Mouse (Mus musculus) MN1 (cell line): ENCODE data around the gene Chd6.

Experiments
- DNase-seq: peaks from one replicate; pipeline ENCODE4 v3.0.0-alpha.2; 2016; ENCODE audit warnings: low spot score

Chd6 gene

DNA sequence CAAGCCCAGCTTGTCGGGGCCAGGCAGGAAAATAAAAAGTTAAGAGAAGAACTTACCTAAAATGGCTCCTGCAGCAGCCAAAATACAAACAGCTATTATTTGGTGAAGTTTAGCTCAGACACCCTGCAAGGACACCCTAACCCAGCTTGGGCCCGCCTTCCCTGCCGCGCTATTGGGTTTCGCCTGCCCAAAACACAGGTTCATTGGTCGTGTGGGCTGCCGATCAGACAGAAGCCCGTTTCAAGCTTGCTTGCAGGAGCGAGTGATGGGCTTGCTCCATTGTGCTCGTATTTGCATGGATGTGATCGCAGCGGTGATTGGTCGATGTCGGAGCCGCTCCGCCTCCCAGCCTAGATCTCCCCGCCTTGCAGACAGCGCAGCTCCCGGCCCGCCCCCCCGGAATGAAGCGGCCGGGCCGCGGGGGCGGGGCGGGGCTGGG is at the start of gene Chd6:
TSS of gene Chd6 (minus strand) at position 143 of the 439 bp plus-strand sequence.
- DNase-seq, result peak; percentile 99

DNA sequence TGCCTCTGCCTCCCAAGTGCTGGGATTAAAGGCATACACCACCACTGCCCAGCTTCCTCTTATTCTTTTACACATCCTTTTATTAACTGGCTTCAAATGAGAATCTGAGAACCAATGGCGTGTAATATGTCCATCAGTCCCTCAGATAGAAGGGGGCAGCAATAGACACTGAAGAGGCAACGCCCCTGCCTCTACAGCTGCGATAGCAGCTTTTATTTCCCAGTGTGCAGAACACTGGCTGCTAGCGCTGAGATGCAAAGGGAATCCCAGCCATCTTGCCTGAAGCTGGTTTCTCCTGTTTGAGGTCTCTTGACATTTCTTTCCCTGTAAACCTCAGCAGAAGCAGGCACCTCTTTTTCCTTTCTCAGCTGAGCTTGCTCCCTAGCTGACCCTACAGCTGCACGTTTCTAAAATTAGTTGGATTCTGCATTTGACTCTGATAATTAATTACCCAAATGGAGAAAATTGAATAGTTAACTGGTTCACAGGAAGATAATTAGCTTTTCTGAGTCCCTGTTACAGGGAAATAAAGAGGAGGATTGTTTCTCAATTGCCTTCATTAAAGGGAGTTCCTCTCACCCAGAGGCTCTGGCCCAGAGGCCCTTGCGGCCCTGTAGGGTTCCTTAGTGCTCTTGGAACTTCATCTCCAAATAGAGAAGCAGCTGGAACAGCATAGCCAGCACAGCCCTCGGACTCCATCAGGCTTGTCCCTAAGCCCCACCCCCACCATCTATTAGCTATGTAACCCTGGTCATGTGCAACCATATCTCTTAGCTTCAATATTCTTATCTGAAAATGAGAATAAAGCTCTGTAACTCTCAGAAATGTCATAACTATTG is 41.3 kb upstream of the Chd6 start:
- DNase-seq, result no peak

DNA sequence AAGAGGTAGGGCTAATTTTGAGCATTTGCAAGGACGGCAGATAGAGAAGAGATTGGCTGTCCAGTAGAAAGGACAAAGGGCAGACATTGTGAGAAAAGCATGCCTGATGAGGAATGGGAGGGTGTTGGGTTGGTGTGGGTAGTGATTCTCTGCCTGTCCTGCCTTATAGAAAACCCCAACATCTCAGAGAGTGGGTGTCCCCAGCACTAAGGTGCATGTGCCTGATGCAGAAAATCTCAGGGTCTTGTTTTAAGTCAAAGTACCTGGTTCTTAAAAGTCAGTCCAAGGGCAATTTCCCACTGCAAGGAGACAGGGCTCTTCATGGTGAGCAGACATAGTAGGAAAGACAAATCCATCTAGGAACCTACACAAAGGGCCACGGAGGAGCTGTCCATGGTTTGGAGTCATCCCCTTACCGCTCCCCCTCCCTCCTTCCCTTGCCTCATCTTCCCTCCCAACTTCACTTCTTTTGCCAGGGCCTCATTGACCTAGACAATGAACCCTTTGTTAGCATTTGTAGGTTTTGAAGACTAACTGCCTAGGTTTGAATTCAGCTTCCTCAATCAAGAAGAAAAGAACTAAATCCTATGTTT is 39.6 kb upstream of the Chd6 start:
- no peak for DNase-seq

DNA sequence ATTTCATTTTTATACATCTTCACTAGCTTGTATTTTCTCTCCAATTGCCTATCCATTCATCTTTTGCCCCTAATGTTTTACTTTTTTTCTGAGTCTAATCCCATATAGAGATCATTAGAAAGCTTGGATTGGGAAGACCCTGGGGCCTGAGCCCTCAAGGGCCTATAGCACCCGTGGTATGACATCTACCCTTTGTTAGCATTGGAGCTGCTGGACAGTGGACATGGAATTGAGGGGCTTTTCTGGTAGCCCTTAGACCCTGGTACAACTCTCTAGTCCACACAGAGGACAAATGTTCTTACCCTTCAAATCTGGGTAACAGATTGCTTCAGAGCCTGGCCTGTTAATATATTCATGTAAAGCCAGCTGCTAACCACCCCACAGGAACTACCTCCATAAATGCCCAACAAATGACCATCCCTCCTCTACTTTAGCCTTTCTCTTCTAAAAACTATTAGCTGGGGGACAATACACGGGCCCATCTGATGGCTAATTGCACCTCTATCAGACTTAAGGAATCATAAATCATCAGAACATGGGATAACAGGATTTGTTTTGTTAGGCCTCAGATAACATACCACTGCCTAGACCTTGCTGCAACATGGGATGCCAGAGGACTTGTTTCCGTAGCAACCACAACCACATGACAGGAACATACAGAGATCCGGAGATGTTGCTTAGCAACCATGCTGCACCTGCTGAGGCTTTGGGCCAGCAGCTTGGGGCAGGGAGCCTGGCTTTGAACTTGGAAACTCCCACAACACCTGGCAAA is 39.0 kb upstream of the Chd6 start:
- no peak for DNase-seq

DNA sequence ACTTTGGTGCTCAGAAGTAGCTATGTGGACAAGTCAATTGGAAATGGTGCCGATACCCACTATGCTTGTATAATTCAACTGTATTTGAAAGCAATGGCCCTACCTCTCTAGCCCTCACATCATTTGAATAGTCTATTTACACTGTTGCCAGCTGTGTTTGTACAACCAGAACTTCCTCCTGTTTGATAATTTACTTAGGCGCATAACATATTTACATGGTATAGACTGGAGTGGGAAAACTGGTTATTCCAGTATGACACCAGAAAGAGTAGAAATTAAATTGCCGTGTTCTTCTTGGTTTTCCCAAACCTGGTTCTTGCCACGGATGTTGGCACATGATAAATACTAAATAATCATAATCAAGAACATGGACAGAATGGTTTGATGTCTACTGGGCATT is 35.9 kb upstream of the Chd6 start:
- no peak for DNase-seq

DNA sequence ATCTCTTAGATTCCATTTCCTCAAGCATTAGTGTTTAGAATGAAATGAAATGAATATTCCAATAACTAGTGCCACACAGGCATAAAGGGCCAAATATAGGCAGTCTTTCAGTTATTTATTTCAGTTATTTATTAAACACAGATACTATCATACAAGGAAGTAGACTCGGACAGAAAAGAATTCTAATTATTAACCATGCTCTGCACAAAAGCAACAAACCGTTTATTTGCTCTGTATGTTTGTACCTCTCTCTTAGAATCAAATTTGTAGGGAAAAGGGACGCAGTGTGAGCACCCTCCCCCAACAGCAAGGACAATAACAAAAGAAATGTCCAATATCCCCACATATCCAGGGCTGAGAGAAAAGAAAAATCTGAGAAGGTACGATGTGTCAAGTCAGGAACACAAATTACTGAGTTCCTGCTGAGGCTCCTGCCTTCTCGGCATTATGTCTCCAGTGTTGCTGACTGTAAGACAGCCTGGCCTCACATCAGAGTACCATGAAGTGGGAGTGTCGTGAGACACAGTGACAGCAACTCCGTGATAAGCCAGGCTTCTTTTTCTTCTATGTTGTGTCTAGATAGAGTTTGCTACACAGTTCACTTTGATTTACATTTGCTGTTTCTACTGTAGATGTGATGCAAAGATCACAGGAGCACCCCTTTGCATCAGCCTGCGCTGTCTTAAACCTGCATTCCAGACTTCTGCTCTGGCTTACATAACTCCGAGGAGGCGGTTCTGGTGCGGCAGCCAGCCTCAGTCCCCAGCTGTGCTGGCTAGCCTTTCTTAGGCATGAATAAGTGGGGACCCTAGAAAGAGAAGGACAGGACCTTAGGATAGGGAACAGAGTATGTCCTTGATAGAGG is 30.0 kb upstream of the Chd6 start:
- DNase-seq, result no peak

DNA sequence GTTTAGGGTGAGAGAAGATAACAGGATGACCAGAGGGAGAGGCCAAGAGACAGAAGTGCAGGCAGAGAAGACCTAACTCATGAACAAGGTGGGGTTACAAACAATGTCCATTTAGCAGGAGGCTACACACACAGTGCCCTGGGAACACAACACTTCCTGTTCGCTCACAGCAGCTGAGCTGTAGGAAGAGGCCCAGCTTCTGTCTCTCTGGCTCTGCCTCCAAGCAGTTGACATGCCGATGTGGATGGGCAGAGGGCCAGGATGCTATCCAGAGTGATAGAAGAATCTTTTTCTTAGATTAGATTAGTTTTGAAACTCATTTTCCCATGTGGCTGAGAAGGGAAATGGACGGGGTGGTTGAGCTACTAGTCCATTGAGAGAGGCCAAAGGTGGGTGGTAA is 28.1 kb upstream of the Chd6 start:
- DNase-seq, result no peak

DNA sequence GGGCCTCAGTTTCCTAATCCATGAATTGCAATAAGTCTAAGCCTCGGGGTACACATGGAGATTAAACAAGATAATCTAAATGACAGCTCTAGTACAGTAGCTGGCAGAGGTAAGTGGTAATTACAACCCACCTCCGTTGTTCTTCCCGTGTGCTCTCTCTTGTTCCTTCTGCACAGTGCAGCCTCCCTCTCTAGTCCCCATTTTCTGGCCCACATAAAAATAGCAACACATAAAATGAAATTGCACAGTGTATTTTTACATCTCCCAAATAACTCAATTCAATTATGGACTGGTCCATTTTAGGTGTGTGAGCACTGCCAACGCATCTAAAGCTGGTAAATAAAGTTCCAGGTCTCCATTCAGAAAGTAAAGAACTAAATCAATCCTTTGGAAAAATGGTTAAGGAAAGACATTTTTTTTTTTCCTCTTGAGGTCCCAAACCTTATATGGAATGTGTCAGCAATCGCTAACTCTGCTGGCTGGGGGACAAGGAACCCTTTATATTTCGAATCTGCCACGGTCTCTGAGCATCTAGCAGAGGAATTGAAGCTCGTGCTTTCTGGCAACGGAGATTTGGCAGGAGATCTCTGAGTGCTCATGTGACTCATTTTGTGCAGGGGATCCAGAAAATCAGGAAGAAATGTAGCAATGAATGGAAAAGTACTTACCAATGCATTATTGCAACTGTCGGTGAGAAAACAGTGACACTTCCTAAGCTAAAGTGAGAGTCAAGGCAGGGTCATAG is 19.7 kb upstream of the Chd6 start:
- DNase-seq, result no peak

DNA sequence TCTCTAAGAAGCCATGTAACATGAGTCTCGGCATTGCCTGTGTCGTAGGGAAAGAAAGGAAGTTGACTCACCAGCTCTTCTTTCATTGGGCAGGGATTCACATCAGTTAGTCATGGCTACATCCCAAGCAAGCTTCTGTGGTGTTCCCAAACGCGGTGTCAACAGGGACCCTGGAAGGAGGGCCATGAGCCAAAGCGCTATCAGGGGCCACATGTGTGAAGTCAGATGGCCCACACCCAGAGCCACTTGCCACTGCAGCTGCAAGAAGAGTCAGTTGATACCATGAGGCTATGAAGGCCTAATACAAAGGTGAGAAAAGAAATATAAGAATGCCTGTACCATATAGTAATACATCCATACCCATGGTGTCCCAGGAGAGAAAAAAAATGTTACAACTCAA is 3.1 kb upstream of the Chd6 start:
- no peak for DNase-seq

DNA sequence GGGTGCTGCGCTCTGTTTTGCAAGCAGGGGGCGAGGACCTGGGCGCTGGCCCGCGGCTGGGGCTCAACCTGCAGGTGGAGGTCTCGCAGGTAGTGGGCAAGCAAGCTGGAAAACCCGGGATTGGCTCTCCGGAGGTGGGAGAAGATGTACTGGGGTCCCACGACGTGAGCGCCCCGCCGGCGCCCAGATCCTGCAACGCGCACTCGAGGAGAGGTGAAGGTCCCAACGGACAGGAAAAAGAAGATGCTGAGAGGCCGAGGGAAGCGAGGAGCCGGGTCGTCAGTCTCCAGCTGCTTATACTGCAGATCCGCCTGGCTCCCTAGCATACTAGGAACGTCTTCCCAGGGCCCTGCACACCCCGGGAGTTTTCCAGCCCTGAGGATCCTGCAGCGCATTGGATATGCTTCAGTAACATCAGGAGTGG is 535 bp upstream of the Chd6 start:
- DNase-seq, result peak; percentile 61

DNA sequence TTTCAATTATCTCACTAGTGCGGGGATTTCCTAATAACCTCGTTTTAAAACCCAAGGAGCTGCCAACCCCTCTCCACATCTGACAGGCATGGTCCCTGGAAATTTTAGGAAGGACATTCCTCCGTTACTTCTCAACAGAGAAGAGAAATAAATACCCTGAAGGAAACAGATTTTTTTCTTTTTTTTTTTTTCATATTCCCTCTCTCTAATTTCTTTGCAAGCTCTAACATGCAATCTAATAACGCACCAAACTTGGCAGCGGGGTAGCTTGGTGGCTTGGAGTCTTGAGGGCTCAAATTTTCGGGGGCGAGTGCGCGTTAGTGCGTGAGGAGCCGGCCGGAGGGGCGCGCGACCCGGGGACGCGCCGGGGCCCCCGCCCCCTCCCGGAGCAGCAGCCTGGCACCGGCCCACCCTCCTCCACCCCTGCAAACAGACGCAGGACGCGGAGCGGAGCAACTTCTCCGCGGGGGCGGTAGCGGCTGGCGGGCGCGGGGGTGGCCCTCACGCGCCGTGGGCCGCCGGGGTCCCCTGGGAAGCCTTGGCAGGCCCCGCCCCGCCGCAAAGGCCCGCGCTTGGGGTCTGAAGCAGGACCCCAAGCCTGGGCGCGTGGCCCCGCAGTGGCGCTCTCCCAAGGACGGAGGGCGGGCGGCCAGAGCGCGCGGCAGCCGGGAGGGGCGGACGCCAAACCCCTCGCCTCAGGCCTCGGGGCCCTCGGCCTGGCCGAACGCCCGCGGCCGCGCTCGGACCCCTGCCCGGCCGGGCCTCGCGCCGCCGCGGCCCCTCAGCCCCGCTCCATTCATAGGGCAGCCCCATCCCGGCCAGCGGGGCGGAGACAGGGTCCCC is 569 bp downstream of the Chd6 start:
- DNase-seq, result peak; percentile 49

DNA sequence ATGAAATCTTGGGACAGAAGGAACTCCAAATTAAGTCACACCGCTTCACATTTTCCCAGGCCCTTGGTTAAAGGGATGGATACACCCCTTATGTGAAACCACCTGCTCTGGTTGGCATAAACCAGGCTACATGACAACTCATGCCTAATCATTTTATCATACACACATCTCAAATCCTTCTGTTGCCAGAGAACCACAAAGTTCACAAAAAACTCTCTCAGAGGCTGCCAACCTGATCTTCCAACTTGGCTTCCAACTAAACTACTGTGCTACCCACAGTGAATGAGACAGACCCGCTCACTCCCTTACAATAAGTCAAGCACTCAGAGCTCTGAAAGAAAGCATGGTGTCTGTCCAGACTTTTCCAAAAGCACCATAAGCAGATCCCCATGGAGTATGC is 1.6 kb downstream of the Chd6 start:
- peak; percentile 14 for DNase-seq

DNA sequence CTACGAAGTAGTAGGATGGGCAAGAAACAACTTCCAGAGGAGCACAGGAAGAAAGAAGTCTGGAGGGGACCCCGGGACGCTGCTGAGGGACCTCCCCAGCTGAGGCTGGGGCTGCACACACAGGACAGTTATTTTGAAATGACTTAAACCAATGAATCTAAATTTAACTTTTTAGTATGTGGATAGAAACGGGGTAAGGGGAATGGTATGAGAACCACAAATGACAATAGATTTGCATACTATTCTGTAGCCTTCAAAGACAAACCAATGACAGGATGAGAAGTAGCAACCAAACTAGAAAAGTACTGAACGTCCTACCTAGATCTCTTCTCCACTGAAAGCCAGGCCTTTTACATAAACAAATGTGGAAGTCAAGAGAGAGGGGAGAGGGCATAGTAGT is 5.1 kb downstream of the Chd6 start:
- DNase-seq, result no peak

DNA sequence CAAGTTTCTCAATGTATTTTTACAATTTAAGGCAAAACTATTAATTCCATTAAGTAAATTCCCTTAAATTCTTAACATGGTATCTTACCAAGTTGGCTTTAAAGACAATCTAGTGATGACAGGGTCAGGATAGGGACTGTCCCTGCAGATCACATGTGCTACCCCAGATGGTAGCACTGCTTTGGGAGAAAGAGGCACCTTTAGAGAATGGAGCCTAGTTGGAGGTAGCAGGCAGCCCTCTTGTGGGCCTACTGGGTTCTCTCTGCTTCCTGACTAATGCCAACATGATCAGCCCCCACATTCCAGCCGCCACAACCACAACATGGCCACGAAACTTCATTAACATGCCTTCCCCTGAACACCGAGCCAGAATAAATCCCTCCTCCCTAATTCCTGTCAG is 6.8 kb downstream of the Chd6 start:
- DNase-seq, result no peak

DNA sequence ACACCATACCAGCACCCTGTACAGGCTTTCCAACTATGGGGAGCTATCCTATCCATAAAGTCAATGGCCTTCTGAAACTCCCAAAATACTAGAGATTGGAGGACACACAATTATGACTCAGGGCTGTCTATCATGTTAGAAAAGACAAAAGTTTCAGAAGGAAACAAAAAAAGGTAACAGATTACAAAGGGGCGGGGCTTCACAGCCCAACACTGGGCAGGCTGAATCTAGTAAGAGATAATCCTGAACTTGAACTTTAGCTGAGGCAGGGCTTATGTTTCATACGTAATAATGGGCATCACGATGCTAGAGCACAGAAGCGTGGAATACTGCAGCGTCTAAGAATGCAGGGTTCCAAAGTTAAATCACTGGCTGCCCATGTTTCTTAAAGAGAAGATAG is 11.1 kb downstream of the Chd6 start:
- DNase-seq, result no peak

DNA sequence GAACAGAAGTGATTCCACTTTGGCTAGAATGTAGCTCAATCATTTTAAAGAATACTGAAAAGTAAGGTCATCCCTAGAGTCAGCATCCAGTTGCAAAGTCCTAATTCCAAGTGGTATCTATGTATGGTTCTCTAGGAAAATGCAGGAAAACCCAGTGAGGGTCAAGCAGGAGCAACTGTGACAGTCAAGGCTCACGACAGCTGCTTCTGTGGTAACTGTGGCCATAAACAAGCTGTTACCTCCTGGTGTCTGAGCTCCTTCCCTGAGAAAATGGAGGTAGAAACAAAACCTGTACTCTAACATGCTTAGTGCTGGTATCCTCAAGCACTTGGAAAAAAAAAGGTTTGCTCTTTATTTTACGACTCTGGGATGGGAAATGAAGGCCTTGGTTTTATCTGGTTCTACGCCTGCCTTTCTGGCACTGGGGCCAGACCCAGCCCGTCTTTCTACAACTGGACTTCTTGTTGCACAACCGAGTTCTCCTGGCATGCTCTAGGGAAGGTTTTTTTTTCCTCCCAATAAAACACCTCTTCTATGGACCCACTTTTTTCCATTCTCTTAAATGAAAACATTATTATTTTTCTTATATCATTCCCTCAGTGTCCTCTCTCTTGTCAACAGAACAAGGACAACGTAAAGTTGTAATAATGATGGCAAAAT is 18.0 kb downstream of the Chd6 start:
- DNase-seq, result no peak

DNA sequence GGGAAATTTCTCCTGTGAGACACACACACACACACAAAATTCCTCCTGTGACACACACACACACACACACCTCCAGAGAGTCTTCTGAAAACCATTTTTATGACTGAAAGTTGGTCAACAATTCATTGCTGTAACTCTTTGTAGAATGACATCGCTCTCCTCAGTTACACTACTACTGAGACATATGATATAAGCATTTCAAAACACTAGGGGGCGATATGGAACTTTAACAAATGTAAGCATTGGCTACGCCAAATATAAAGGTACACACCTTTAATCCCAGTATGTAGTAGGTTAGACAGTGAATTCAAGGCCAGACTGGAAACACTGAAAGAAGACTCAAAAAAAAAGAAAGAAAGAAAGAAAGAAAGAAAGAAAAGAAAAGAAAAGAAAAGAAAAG is 18.7 kb downstream of the Chd6 start:
- DNase-seq, result peak; percentile 27

DNA sequence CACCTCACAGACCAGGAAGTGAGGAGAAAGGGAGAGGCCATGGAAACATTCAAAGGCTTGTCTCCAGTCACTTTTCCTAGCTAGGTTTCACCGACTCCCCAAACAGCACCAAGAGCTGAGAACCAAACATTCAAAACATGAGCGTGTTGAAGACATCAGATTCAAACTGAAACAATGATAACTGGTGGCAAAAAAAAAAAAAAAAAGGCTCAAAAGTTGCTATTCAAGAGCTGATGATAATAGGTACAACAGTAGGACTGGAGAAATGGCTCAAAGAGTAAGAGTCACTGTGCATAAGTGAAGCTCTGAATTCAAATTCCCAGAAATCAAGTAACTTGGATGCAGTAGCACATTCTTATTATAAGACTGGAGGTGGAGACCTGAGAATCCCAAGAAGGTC is 30.3 kb downstream of the Chd6 start:
- no peak for DNase-seq

DNA sequence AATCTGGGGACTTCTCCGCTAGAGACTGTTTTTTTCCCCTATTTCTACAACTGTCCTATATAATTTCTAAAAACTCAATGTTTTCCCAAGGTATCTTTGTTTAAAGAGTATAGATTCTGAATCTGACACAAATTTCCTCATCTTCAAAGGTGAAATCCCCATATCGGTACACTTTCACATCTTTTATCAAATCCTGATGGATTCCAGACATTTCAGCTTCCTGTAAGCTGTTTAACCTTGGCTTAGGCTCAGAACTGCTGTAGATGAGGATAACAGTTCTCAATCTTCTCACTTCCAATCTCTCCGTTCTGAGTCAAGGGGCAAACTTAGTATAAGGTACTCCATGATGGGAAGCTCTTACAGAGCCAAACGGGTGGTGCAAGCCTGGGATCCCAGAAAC is 32.6 kb downstream of the Chd6 start:
- no peak for DNase-seq

DNA sequence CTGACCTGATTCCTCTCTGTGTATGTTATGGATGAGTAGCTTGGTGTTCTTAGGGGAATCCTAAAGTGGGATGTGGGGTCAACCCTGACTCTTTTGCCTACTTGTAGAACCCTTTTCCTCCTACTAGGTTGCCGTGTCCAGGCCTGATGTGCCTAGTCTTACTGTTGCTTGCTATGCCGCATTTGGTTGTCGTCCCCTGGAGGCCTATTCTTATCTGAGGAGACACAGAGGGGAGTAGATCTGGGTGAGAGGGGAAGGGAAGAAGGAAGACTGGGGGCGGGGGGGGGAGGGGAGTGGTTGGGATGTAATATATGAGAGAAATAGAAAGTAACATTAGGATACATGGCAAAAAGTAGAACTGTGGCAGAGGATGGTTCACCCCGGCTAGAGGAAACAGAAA is 33.3 kb downstream of the Chd6 start:
- no peak for DNase-seq
